Mouse (Mus musculus): Measurements from ENCODE around the gene B3gnt4. TPM values are rescaled to one million over a fixed set of nuclear protein-coding genes. Genes with fewer than 3 reads are reported as not detected.
"Not testable (repeated sequence)": the region's sequence is repeated elsewhere in the genome, so short reads cannot be mapped to it uniquely, and the experiment has no call there.

Gene B3gnt4
- not detected for total RNA-seq (2021)
- long read RNA-seq, experiment 1: 0 reads
- long read RNA-seq, experiment 2, partial matches to known transcripts: 0 of 1 reads
- long read RNA-seq, experiment 2, other reads (novel, unspliced or antisense): 0 of 1 reads

DNA sequence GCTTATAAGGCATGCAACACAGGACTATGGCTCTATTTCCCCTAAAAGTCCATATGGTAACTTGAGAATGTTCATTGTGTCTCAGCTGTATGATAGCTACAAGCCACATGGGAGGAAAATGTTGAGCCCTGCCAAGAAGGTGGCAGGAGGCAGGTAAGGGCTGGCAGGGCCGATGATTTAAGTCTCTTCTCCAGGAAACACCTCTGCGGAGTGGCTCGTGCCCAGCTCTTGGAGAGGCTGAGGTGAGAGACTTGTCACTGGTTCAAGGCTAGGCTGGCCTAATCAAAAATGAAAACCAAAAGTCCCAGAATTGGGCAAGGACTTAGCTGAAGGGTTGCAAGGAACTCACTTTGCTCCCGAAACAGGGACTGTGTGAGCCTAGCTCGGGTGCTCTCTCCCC, at the start of gene B3gnt4:
Gene B3gnt4 (plus strand): TSS at position 301 of the 400 bp plus-strand sequence.
- DNase-seq: no peak

DNA sequence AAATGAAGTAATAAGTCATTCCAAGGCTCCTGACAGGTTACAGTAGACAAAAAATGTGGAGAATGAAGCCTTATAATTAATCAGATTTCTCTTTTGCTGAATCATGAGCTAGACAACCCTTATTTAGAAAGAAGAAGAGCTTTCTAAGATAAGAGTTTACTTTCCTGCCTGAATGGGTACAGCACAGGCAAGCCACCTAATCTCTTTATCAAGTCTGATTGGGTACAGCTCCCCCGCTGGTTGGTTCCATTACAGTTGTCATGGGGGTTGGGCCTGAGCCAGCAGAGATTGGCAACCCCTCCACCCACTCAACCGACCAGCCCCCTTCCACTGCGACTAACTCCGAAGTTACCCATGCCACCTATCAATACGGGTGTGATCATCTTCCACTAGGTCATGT, 48.8 kb upstream of the B3gnt4 start:
- no peak for DNase-seq

DNA sequence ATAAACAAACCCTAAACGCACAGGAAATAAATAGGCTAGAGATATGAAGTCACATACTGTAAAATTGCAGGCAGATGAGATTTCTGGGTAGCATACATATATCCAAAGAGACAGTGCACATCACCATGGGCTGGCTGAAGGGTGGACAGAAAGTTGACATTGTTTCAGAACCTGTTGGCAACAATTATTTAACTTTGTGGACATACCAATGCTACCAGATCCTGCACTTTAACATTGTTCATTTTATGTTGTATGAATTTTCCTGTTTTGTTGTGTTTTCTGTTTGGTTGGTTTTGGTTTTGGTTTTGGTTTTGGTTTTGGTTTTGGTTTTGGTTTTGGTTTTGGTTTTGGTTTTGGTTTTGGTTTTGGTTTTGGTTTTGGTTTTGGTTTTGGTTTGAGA, 45.6 kb upstream of the B3gnt4 start:
- no peak for DNase-seq

DNA sequence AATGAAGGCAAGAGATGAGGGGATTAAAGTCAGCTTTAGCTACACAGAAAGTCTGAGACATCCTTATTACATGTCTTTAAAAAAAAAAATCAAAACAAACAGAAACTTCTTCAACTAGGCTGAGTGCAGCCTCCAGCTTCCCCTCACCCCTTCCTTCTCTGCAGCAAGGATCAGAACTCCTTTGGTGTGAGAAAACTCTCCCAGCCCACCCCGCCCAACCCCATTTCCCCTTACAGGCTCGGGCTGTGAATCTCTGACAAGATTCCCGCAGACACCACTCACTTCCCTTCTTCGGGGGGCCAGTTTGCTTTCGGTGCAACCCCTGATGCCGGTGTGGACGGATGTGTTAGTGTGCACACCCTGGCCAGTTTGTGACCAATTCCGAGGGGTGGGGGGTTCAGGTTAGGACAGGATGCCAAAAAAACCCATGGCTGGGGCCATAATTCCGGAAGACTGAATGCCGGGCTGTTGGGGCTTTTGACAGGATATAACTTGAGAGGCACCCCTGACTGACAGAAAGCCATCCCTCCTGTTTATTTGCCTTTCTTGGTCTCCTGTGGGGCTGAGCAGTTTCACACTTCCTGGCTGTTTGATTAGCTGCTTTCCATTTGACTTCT, 39.4 kb upstream of the B3gnt4 start:
- no peak for DNase-seq

DNA sequence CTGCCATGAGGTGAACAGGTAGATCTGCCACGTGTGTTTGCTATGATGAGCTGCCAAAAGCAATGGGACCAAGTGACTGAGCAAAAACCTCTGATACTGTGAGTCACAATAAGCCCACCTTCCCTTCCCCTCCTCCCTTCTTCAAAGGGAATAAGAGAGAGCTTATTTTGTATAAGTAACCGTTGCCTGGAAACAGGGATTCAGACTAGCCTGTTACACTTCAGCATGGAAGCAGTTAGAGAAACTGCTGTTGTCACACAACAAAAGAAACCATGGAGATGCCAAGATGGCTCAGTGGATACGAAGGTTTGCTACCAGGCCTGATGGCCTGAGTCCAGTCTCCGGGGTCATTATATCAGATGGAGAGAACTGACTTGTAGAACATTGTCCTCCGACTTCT, 36.4 kb upstream of the B3gnt4 start:
- DNase-seq: no peak

DNA sequence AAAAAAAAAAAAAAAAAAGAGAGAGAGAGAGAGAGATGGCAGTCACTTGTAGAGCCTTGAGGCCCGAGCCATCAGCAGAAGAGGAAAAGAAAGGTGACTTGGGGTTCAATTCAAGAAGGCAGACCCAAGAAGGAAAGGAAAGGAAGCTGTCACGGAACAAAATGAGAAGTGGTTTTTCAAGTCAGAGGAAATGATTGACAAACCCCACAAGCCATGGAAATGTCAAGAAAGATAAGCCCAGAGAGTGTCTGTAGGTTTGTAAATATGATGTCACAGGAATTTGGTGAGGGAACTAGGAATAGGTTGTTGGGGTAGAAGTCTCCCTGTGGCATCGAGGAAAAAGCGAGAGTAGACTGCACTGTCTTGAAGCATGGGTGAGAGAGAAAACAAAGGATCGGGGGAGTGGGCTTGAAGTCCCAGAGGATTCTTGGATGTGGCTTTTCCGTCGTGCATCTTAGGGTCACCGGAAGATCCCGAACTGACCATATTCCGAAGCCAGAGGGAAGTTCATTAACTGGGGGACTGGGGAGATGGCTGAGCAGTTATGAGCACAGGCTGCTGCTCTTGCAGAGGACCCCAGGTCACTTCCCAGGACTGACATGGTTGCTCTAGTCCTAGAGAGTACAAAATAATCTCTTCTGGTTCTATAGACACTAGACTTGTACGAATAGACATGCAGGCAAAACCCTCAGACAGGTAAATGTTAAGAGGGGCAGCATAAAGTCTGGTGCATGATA, 22.4 kb upstream of the B3gnt4 start:
- DNase-seq: no peak

DNA sequence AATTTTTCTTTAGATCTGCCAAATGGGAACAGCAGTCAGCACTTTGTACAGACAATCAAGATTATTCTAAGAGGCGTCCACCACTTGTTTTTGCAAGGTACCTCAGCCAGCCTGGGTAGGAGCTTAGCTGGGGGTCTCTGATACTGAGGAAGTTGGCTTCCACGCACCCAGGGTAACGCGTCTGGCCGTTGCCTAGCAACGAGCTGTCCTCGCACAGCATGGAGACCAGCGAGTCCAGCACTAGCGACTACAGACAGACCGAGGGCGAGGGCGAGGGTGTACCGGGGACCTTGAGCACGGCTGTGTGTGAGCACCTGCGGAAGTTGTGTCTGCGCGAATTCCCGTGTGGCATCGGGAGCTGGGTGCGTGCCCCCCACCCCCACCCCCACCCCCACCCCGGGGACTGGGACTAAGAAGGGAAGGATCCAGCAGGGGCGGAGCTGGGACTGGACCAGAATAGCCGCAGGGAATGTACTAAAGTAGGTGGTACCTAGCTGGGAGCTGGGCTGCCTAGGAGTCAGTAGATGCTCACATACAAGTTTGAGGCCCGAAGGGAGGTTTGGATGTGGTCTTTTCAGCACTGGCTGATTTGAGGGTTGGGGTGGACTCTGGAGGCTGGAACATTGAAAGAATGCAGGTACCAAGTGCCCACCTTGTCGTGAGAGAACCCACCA, 21.0 kb upstream of the B3gnt4 start, which contains the start of the genes Lrrc43 and Il31:
Gene Lrrc43 (plus strand): TSS at position 194 of the 674 bp plus-strand sequence.
Gene Il31 (minus strand): TSS at position 378 of the 674 bp plus-strand sequence.
- DNase-seq: no peak

DNA sequence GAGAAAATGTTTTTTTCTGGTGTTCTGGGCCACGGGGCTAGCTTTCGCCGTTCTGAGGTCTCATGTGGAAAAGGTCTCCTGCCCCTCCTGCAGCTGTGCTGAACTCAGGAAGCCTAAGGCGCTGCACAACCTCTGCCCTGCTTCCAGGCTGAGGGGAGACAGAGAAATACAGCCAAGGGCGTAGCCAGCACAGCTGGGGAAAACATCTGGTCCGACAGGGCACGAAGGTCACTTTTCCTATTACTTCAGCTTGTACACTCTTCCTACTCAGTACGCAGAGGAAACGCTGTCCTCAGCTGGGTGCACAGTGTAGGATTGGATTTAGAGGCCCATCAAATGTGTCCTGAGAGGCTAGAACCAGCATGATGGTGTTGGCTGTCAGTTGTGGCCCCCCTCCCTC, 20.3 kb upstream of the B3gnt4 start:
- DNase-seq: peak; percentile 69

DNA sequence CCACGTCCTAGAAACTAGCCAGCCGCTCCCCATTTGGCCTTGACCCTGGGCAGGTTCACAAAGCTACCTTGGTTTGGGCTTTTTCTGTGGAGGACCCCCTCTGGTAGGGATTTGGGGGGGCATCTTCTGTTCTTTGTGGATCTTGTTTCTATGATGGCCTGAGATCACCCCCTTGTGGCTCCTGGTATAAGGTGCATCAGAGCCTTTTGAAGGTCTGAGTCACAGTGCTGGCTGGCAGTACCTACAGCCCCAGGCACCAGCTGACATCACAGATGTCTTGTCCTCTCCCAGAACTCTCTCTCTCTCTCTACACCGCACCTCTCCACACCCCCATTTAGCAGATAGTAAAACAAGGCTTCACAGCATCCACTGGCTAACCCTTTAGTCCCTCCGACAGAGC, 10.5 kb upstream of the B3gnt4 start:
- DNase-seq: no peak

DNA sequence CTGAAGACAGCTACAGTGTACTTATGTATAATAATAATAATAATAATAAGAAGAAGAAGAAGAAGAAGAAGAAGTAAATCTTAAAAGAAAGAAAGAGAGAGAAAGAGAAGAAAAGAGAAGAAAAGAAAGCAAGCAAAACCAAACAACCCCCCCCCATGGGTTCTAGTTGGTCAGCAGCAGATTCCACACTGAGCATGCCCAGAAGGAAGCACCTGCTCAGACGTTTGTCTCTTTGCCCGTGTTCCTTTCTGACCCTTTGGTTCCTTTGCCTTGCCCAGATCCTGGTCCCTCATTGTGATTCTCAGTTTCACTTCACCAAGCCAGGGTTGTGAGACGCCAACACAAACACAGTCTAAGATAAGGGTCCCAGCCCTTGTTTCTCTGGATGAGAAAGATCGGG, 8.3 kb upstream of the B3gnt4 start:
- no peak for DNase-seq

DNA sequence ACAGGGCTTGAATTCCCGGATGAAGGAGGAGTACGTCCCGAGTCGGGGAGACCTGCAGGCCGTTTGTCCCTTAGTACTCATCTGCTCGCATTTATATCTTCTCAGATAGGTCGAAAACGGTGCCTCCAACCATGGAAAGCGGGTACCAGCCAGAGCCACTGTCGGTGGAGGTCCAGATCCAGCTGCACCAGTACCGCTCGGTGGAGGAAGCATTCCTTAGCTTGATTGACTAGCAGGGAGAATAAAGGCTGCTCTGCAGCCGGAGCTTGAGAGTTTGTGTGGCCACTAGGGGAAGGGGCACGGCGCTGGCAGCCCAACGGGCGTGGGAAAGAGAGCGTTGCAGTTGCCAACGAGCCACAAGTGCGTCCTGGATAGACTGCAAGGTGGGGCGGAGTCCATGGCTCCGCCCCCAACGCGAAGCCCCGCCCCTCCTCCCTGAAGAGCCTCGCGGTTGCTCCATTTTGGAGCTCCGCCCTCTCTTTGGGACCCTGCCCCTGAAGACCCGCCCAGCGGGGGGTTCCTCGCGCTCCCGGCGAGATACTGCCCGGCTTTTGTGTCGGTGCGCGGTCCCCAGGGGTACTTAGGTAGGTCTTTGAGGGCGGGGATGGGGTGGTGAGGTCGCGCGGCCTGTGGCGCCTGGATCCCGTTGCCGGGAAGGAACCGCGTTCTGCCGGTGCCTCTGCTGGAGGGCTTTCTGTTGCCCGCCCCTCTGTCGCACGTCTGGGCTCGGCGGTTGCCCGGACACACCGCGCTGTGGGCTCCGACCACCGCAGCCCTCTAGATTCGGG, 2.1 kb upstream of the B3gnt4 start:
- DNase-seq: peak; percentile 71

DNA sequence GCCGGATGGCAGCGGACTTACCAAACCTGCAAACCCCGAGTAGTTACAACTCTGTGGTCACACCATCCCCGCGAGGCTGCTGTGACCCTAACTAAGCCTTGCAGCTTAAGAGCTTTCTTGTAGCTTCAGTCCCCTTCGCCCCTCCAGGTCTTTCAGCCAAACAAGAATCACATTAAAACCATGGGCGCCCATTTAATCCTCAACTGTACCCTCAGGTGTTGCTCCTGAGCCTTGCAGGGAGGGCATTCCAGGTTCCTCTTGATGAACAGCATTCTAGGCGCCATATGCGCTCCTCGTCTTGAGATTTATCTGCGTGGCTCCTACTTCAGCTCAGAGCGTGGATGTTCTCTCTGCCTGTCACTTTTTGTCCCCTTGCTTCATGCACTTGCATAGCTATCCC, 1.3 kb upstream of the B3gnt4 start:
- no peak for DNase-seq

DNA sequence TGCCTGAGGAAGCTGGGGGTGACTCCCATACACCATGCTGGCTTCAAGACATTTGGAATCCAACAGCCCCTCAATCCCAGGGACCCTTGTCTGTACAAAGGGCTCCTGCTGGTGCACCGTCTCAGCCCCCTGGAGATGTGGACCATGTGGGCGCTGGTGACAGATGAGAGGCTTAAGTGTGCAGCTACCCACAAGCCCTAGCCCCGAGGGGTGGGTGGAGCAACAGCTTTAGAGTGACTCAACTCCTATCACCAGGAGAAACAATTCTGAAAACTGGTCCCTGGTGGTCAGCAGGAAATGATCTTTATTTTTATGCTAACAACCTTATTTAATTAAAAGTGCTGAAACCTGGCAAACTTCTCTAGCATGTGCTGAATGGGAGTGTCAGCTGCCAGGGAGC, 1.2 kb downstream of the B3gnt4 start:
- not testable (repeated sequence) for DNase-seq

DNA sequence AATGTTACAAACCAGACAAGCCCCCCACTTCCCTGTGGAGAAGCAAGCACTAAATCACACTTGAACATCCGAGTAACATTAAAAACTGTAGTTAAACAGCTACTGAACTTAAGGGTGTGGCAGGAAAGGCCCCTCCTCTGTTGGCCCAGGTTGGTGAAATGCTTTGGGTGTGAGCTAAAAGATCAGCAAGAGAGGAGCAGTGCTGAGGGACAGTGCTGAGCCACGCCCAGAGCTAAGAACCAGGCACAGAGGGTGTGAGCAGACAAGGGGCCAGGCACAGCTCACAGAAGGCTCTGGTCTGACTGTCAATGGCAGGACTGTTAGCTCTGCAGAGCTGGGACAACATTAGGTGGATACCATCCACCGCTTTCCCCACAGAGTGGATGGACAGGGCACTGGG, 1.8 kb downstream of the B3gnt4 start:
- DNase-seq: no peak

DNA sequence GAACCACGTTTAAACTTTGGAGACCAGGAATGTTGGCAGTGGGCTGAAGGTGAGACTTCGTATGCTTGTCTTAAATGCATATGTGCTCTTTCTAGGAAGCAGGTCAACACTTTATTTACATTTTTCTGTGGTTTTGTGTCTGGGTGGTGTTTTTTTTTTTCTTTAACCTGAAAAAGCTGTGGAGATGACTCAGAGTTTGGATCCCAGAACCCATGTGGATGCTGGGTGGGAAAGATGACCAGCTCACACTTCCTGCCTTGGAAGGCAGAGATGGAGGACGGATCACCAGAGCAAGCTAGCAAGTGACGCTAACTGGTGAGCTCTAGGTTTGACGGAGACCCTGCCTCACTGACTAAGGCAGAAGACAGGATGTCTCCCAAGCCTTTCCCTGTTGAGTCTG, 4.6 kb downstream of the B3gnt4 start:
- no peak for DNase-seq

DNA sequence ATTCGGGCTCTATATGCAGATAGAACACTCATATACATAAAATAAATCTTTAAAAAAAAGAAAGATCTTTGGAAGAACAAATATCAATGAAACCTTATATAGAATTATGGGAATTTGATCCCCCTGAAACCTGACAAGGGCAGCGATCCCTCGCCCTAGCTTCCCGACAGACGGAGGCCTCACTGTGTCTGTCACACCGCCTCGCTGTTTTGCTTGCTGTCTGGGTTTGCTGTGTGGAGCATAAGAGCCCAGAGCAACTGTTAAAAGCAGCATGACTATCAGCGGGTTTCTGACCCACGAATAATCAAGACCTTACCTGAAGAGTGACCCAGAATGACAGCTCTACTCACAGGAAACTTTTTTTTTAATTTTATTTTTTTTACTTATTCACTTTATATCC, 10.4 kb downstream of the B3gnt4 start:
- peak; percentile 2 for DNase-seq

DNA sequence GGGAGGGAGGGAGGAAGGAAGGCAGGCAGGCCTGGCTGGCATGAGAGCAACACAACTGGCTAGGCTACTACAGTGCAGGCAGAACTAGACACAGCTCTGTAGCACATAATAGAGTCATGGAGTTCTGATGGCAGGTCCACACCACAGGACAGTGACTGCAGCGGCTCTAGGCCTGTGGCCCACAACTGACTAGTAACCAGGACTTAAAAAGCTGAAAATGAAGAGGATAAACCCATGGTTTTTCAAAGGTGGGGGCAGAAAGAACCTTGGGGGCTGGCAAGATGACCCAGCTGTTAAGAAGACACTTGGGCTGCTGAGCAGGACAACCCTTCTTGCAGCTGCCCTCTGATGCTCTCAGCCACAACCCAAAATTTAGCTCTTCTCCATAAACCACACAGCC, 11.4 kb downstream of the B3gnt4 start:
- peak; percentile 4 for DNase-seq

DNA sequence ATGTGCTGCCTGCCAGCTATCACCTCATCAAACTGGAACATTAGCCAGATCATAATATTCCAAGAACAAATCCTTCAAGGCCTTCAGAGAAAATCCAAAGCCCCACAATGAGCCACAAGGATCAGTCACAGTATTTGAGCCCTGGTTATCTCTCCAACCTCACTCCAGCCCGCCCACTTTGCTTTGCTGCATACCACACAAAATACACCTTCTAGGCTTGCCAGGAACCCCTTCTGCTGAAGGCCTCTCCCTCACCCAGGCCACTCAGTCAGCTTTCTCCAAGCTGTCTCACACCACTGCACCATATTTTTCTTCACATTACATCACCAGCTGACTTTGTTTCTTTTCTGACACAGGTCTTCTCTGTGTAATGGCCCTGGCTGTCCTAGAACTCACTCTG, 11.9 kb downstream of the B3gnt4 start:
- peak; percentile 2 for DNase-seq

DNA sequence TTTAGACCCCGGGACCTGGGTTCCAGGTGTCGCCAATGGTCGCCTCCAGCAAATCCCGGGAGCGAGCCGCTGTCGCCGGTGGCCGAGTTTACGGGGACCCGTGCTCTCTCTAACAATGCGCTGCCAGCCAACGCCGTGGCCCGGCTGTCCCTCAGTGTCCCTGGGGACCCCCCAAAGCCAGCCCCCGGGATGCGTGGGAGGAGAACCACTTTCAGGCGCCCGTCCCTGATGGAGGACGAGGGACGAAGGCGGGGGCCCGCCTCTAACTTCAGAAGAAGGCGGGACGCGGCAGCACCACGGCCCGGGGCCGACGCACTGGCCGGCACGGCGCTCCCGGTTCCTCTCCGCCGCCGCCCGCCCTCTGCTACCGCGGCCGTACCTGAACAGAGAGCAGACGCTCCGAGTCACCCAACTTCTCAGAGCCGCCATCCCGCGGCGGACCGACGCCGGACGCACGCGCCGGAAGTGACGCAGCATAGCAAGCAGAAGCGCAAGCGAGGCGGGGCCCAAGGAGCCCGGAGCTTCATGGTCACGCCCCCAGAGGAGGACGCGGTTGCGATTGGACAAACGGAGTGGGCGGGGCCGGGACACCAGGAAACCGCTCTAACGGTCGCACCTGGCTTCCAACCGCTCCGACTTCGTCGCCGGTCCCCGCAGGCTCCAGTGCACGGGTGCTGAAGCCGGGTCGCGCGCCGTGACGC, 13.6 kb downstream of the B3gnt4 start, which contains the start of gene Diablo:
Gene Diablo (minus strand): TSS at position 485 of the 701 bp plus-strand sequence.
- DNase-seq: peak; percentile 97

DNA sequence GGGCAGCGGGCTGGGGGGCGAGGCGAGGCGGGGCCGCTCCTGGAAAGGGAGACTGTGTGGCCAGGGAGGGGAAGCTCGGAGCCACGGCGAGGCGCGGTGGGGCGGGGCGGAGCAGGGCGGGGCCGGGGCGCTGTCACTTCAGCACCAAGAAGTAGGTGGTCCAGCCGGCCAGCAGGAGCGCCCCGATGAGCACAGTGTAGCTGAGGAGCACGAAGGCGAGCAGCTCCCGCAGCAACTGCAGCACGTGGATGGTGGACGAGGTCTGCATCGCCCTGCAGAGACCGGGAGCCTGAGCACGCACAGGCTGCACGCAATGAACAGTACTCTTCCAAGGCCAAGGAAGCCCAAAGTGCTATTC, 14.1 kb downstream of the B3gnt4 start:
- no peak for DNase-seq

DNA sequence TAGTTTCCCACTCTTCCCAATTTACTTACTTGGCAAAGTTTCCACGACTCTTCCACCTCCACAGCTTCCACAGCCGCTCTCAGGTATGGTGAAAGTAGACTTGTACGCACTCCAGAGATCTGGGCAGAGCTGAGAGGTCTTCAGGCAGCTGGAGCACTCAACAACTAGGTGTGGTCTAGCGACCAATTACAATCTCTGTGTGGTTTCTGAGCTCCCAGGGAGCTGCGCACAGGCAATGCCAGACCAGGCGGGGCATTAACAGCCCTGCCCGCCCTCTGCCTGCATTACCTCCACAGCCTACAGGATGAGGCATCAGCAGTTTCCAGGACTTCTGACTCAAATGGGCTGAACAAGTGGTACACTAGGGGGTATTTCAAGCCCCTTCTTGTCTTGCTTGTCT, 15.0 kb downstream of the B3gnt4 start, which contains the start of gene Gm49027:
Gene Gm49027 (minus strand): TSS at position 208 of the 400 bp plus-strand sequence.
- peak; percentile 3 for DNase-seq

Data from gastrocnemius, postnatal 25 days (tissue).